In the genomic region with DNA sequence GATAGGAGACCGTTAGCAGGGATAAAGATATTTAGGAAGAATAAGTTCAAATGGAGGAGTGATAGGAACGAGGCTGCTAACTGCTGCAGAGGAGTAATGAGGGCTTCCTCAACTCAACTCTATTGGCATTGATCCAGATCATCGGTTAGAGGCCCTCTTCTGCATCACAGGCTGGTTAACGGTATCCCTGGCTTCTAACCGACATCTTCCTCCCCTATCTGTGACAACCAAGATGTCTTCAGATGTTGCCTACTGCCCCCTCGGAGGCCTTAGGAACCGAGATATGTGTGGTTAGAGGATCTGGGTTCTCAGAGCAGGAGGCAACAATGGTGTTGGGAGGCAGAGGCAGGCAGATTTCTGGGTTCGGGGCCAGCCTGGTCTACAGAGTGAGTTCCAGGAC, we compare ENCODE assay signal across 32 mouse cellular contexts. TPM values are rescaled to one million over a fixed set of nuclear protein-coding genes. Genes with fewer than 3 reads are reported as not detected.
DNase-seq lines count a peak whose midpoint lies in the region; ATAC-seq and TF ChIP-seq lines count a peak whose summit lies in the region.
"Had no signal": no experiment of that assay in that cellular context is flagged by ENCODE, and none has a peak within 500 bp of the region (broad histone marks: within the 10 kb centered on the region; RNA-seq: fewer than 3 reads in every experiment).

No protein-coding gene starts in this region.

- peak overlapping the region; percentile 21; the same call in 1 of the 2 replicates for H3K27ac ChIP-seq in MEL (ENCODE audit: control insufficient read depth, low read depth, low read length)
- H3K27ac ChIP-seq: embryonic facial prominence, embryonic 13.5 days; embryonic facial prominence, embryonic 15.5 days; forebrain, embryonic 10.5 days; forebrain, embryonic 12.5 days had no signal

- no peak for TF ChIP-seq CTCF in MEL (IDR thresholded peaks at IDR 0.05 in 2 of 3, conservative IDR thresholded peaks at IDR 0.05 in 1 of 3; ENCODE audit: control insufficient read depth in 1 of 3, insufficient read depth in 1 of 3, low read depth in 2 of 3, low read length in 3 of 3, poor library complexity in 1 of 3, severe bottlenecking in 1 of 3)

- DNase-seq in 416B (ENCODE audit: low read depth) = peak; percentile 56
- DNase-seq in MEL (ENCODE audit: low read depth, low spot score) = peak; percentile 91
- DNase-seq in spleen, postnatal 4 days (ENCODE audit: low spot score in 2 of 2) = no peak
- no peak for DNase-seq in testis, postnatal 10 days (ENCODE audit: low spot score)
- no peak for DNase-seq in adrenal gland, adult (ENCODE audit: inconsistent age in 2 of 2, low spot score in 1 of 2)
- DNase-seq: adrenal gland, adult 2 months; adrenal gland, postnatal 10 days; adrenal gland, postnatal 25 days; B cell, adult 2 months; cerebellum, adult 11 months; cerebellum, adult 18-20 months; cerebellum, adult 8-10 months; cerebellum, adult 9-11 months; cerebellum, postnatal 14 days; cerebellum, postnatal 36 days; embryo, embryonic 11 days had no signal

- peak; percentile 64 to 92; a peak in 3 of 4 replicates for TF ChIP-seq EP300 in MEL (IDR thresholded peaks at IDR 0.05; ENCODE audit: low read depth in 1 of 2, low read length in 2 of 2)

- peak in 1 of 2 experiments; percentile 30; a peak in 1 of 4 replicates for TF ChIP-seq POLR2A in MEL (IDR thresholded peaks at IDR 0.05; ENCODE audit: control insufficient read depth in 1 of 2, insufficient read depth in 1 of 2, low read depth in 1 of 2, low read length in 2 of 2, poor library complexity in 1 of 2)

- no peaks in the 10 kb centered on the region for H3K79me2 ChIP-seq in MEL (ENCODE audit: control insufficient read depth, insufficient read depth, low read length, poor library complexity)

- H3K9me3 ChIP-seq in MEL (replicated peaks; ENCODE audit: insufficient read depth, low read length) = no peaks in the 10 kb centered on the region
- H3K9me3 ChIP-seq: embryonic facial prominence, embryonic 15.5 days had no signal

- peaks cover 4 to 8% of the 10 kb centered on the region in 2 experiments for H3K4me1 ChIP-seq in MEL (ENCODE audit: control insufficient read depth in 1 of 2, insufficient read depth in 2 of 2, low read length in 2 of 2)
- H3K4me1 ChIP-seq: embryonic facial prominence, embryonic 13.5 days; embryonic facial prominence, embryonic 15.5 days; forebrain, embryonic 10.5 days had no signal

- no peaks in the 10 kb centered on the region for H3K27me3 ChIP-seq in MEL (ENCODE audit: control insufficient read depth in 1 of 2, insufficient read depth in 2 of 2, low read length in 2 of 2)
- H3K27me3 ChIP-seq: CH12.LX; embryonic facial prominence, embryonic 13.5 days; embryonic facial prominence, embryonic 15.5 days; forebrain, embryonic 12.5 days; Patski had no signal

- ATAC-seq in megakaryocyte progenitor cell, adult 5-6 weeks (replicated peaks; ENCODE audit: poor library complexity) = peak; percentile 50
- ATAC-seq: activated CD4-positive, CD25-positive, alpha-beta regulatory T cell, adult 4 months; CD4-positive, CD25-positive, alpha-beta regulatory T cell, adult 4 months; forebrain, embryonic 14.5 days; forebrain, embryonic 16.5 days; Patski had no signal

- H3K36me3 ChIP-seq in MEL (ENCODE audit: control insufficient read depth in 1 of 2, insufficient read depth in 2 of 2, low read length in 2 of 2) = peaks cover 0 to 4% of the 10 kb centered on the region in 2 experiments; a peak in 2 of 4 replicates
- H3K36me3 ChIP-seq: embryonic facial prominence, embryonic 13.5 days; embryonic facial prominence, embryonic 15.5 days; forebrain, embryonic 10.5 days; forebrain, embryonic 12.5 days; G1E had no signal

- TF ChIP-seq RAD21 in MEL (IDR thresholded peaks at IDR 0.05; ENCODE audit: low read depth, low read length) = no peak

- H3K9ac ChIP-seq in MEL (ENCODE audit: control insufficient read depth, low read depth, low read length, poor library complexity, severe bottlenecking) = no peak overlapping the region
- H3K9ac ChIP-seq: embryonic facial prominence, embryonic 13.5 days; embryonic facial prominence, embryonic 15.5 days; forebrain, embryonic 12.5 days had no signal

- no peak overlapping the region for H3K4me3 ChIP-seq in MEL (ENCODE audit: control insufficient read depth in 1 of 2, insufficient read depth in 1 of 2, low read depth in 2 of 2, low read length in 2 of 2)
- H3K4me3 ChIP-seq: embryonic facial prominence, embryonic 13.5 days; embryonic facial prominence, embryonic 15.5 days; erythroblast, embryonic 14.5 days; forebrain, embryonic 10.5 days; forebrain, embryonic 12.5 days had no signal

TF ChIP-seq in MEL, 35 proteins besides CTCF, POLR2A, EP300 and RAD21:
- no peak for TF ChIP-seq ZNF384 (IDR thresholded peaks at IDR 0.05; ENCODE audit: low read depth, low read length)
- no peak for TF ChIP-seq MEF2A (IDR thresholded peaks at IDR 0.05; ENCODE audit: extremely low read depth, insufficient replicate concordance, low read depth, low read length, poor library complexity, severe bottlenecking)
- TF ChIP-seq ZC3H11A (IDR thresholded peaks at IDR 0.05; ENCODE audit: low read depth, low read length) = no peak
- TF ChIP-seq SIN3A (IDR thresholded peaks at IDR 0.05; ENCODE audit: low read length) = 0 out of 2 replicates have a peak, but pooled peaks have one; percentile 31
- peak; percentile 95 for TF ChIP-seq MYB (IDR thresholded peaks at IDR 0.05; ENCODE audit: low read depth, low read length)
- TF ChIP-seq RCOR1 (IDR thresholded peaks at IDR 0.05; ENCODE audit: low read depth, low read length) = peak; percentile 31; the same call in 1 of the 2 replicates
- TF ChIP-seq POLR2AphosphoS5 (IDR thresholded peaks at IDR 0.05; ENCODE audit: borderline replicate concordance, low read depth, low read length) = no peak
- peak; percentile 78 for TF ChIP-seq TCF12 (IDR thresholded peaks at IDR 0.05; ENCODE audit: low read depth, low read length)
- peak; percentile 46; the same call in 1 of the 2 replicates for TF ChIP-seq GATA1 (IDR thresholded peaks at IDR 0.05; ENCODE audit: low read depth, low read length)
- TF ChIP-seq ETS1 (IDR thresholded peaks at IDR 0.05; ENCODE audit: low read depth, low read length) = peak; percentile 31; the same call in 1 of the 2 replicates
- no peak for TF ChIP-seq SMC3 (IDR thresholded peaks at IDR 0.05; ENCODE audit: low read depth, low read length)
- TF ChIP-seq TBP (IDR thresholded peaks at IDR 0.05; ENCODE audit: low read depth, low read length) = 0 out of 2 replicates have a peak, but pooled peaks have one; percentile 5
- no peak for TF ChIP-seq KAT2A (conservative IDR thresholded peaks at IDR 0.05; ENCODE audit: low read depth, low read length)
TF ChIP-seq in MEL: peak in this region for 7.

RNA-seq across cellular contexts. Expression of gene Smad9, which starts 13.2 kb away (rescaled TPM):
- 0.07 TPM in 1 of 2 replicates, not detected in the other for total RNA-seq in MEL (2012; rRNA removed)
- under 1 TPM in 1 of 2 experiments, not detected in 1; 0.01 TPM for polyA plus RNA-seq in MEL (2012; ENCODE audit: insufficient read depth in 1 of 2, insufficient read length in 2 of 2, low read depth in 1 of 2, low replicate concordance in 2 of 2, missing spikeins in 1 of 2)
- total RNA-seq in megakaryocyte progenitor cell, adult 5-6 weeks (2015) = not detected in 2 replicates
- total RNA-seq in megakaryocyte progenitor cell, adult 5-6 weeks (2017) = not detected in 2 replicates
- total RNA-seq: common myeloid progenitor, adult 5-6 weeks had no signal
- polyA plus RNA-seq: activated CD4-positive, CD25-positive, alpha-beta regulatory T cell, adult 4 months; CD4-positive, CD25-positive, alpha-beta regulatory T cell, adult 4 months; erythroblast, embryonic 14.5 days; G1E had no signal

RNA-seq across cellular contexts. Expression of gene Alg5, which starts 33.3 kb away (rescaled TPM):
- 42.8 and 44.0 TPM in 2 replicates for total RNA-seq in MEL (2012; rRNA removed)
- 10 to 100 TPM in 1 of 2 experiments, not detected in 1; 34.8 TPM for polyA plus RNA-seq in MEL (2012; ENCODE audit: insufficient read depth in 1 of 2, insufficient read length in 2 of 2, low read depth in 1 of 2, low replicate concordance in 2 of 2, missing spikeins in 1 of 2)
- total RNA-seq in megakaryocyte progenitor cell, adult 5-6 weeks (2015) = 55.8 and 67.4 TPM in 2 replicates
- 42.0 and 42.3 TPM in 2 replicates for total RNA-seq in megakaryocyte progenitor cell, adult 5-6 weeks (2017)
- polyA plus RNA-seq: erythroblast, embryonic 14.5 days had no signal

RNA-seq across cellular contexts. Expression of gene Exosc8, which starts 33.4 kb away (rescaled TPM):
- total RNA-seq in MEL (2012; rRNA removed) = 227 and 231 TPM in 2 replicates
- 100 to 1,000 TPM in 1 of 2 experiments, not detected in 1; 361 TPM for polyA plus RNA-seq in MEL (2012; ENCODE audit: insufficient read depth in 1 of 2, insufficient read length in 2 of 2, low read depth in 1 of 2, low replicate concordance in 2 of 2, missing spikeins in 1 of 2)
- total RNA-seq in megakaryocyte progenitor cell, adult 5-6 weeks (2015) = 190 and 219 TPM in 2 replicates
- total RNA-seq in megakaryocyte progenitor cell, adult 5-6 weeks (2017) = 254 and 259 TPM in 2 replicates

RNA-seq across cellular contexts. Expression of gene Rfxap, which starts 39.0 kb away (rescaled TPM):
- 43.0 and 51.5 TPM in 2 replicates for total RNA-seq in MEL (2012; rRNA removed)
- 10 to 100 TPM in 1 of 2 experiments, not detected in 1; 76.0 TPM for polyA plus RNA-seq in MEL (2012; ENCODE audit: insufficient read depth in 1 of 2, insufficient read length in 2 of 2, low read depth in 1 of 2, low replicate concordance in 2 of 2, missing spikeins in 1 of 2)
- 39.8 and 44.5 TPM in 2 replicates for total RNA-seq in megakaryocyte progenitor cell, adult 5-6 weeks (2015)
- 50.5 and 51.6 TPM in 2 replicates for total RNA-seq in megakaryocyte progenitor cell, adult 5-6 weeks (2017)

RNA-seq across cellular contexts. Expression of gene Gm21958, which starts 54.4 kb away (rescaled TPM):
- total RNA-seq in MEL (2012; rRNA removed) = not detected in 2 replicates
- under 1 TPM in 1 of 2 experiments, not detected in 1; 0.45 TPM for polyA plus RNA-seq in MEL (2012; ENCODE audit: insufficient read depth in 1 of 2, insufficient read length in 2 of 2, low read depth in 1 of 2, low replicate concordance in 2 of 2, missing spikeins in 1 of 2)
- not detected in 2 replicates for total RNA-seq in megakaryocyte progenitor cell, adult 5-6 weeks (2015)
- total RNA-seq in megakaryocyte progenitor cell, adult 5-6 weeks (2017) = not detected in 2 replicates
- total RNA-seq: adrenal gland, adult 2 months; adrenal gland, postnatal 10 days; adrenal gland, postnatal 25 days; adrenal gland, postnatal 4 days; CH12.LX; G1E had no signal
- polyA plus RNA-seq: adrenal gland, adult 2 months; brain, embryonic 14.5 days; embryonic facial prominence, embryonic 13.5 days; embryonic facial prominence, embryonic 15.5 days; erythroblast, embryonic 14.5 days; forebrain, embryonic 14.5 days; forebrain, embryonic 16.5 days; G1E had no signal

Comparison
In these comparisons a context has a peak if more than half of its experiments do, and no peak if none do; other contexts are left out.
1. DNase-seq: peak in 416B (single experiment) and MEL (single experiment); none in spleen, postnatal 4 days (0 of 2), testis, postnatal 10 days (single experiment) and adrenal gland, adult (0 of 2).